Mouse (Mus musculus) hindbrain, embryonic 14.5 days (tissue): Measurements from ENCODE around the gene Armh1. TPM values are rescaled to one million over a fixed set of nuclear protein-coding genes. Genes with fewer than 3 reads are reported as not detected.

Experiments
- polyA plus RNA-seq: library from polyadenylated mRNA; unstranded; fragments of >200 nt; fragmentation: Nextera tagmentation; extraction: Ambion mirVana; gene quantifications from 2 replicates; pipeline ENCODE4 v1.2.1, GENCODE M21; 2014

Gene Armh1
- polyA plus RNA-seq, 1 experiment from 2014 or later: 1.2 TPM

Other genes starting within 250 kb of the Armh1 start
- 48.6 and 49.4 TPM in 2 replicates for gene Eif2b3, start 232.7 kb downstream of the Armh1 start, polyA plus RNA-seq
- gene Ptch2, start 156.1 kb downstream of the Armh1 start, polyA plus RNA-seq: 5.6 and 7.7 TPM in 2 replicates
- 3.1 and 3.2 TPM in 2 replicates for gene Btbd19, start 126.4 kb downstream of the Armh1 start, polyA plus RNA-seq
- 0.82 and 1.6 TPM in 2 replicates for gene Tctex1d4, start 125.3 kb downstream of the Armh1 start, polyA plus RNA-seq
- 17.4 and 21.7 TPM in 2 replicates for gene Plk3, start 118.2 kb downstream of the Armh1 start, polyA plus RNA-seq
- gene Rps8, start 95.9 kb downstream of the Armh1 start, polyA plus RNA-seq: 549 and 672 TPM in 2 replicates
- 8.6 and 10.3 TPM in 2 replicates for gene Kif2c, start 69.5 kb downstream of the Armh1 start, polyA plus RNA-seq
- 10.0 and 11.6 TPM in 2 replicates for gene Tmem53, start 174 bp downstream of the Armh1 start, polyA plus RNA-seq
- gene Rnf220, start 244.9 kb upstream of the Armh1 start, polyA plus RNA-seq: 87.8 and 94.0 TPM in 2 replicates